Mouse (Mus musculus) heart, adult 8-10 months (tissue): ENCODE results near the gene Fam240b. TPM values are rescaled to one million over a fixed set of nuclear protein-coding genes. Genes with fewer than 3 reads are reported as not detected.
A peak's percentile ranks its signal among the peaks of the same experiment; 100 is the strongest.
"Not testable (repeated sequence)": the region's sequence is repeated elsewhere in the genome, so short reads cannot be mapped to it uniquely, and the experiment has no call there.

Experiments used
- DNase-seq: peaks from one replicate; pipeline ENCODE4 v3.0.0; 2022; ENCODE audit warnings: low spot score
- total RNA-seq, 4 experiments: library from RNA; stranded (reverse); gene quantifications; 2 replicates each; pipeline ENCODE4 v1.2.4; 2022

The Fam240b gene
- not detected for total RNA-seq

GRCm38 (mm10) chr13:64497692-64498091 is at the start of gene Fam240b:
Gene Fam240b (minus strand): TSS chr13:64497792.
- no peak for DNase-seq

DNA sequence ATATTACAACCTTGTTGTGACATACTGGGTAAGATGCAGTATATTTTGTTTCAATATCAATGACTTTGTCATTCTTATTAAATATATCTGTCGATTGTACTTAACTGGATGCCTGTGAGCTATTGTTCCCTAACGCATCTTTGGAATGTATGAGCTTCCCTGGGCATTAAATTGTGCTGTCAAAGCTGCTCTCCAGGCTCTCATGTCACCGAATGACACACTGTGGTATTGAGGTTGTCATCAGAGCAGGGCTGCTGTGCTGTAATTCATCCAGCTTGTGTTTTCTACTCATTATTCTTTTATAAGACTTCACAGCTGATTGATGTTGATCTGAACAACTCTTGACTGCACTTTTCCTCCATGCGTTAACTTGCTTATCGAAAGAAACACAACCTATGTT is 32.5 kb upstream of the Fam240b start:
- DNase-seq = no peak

DNA sequence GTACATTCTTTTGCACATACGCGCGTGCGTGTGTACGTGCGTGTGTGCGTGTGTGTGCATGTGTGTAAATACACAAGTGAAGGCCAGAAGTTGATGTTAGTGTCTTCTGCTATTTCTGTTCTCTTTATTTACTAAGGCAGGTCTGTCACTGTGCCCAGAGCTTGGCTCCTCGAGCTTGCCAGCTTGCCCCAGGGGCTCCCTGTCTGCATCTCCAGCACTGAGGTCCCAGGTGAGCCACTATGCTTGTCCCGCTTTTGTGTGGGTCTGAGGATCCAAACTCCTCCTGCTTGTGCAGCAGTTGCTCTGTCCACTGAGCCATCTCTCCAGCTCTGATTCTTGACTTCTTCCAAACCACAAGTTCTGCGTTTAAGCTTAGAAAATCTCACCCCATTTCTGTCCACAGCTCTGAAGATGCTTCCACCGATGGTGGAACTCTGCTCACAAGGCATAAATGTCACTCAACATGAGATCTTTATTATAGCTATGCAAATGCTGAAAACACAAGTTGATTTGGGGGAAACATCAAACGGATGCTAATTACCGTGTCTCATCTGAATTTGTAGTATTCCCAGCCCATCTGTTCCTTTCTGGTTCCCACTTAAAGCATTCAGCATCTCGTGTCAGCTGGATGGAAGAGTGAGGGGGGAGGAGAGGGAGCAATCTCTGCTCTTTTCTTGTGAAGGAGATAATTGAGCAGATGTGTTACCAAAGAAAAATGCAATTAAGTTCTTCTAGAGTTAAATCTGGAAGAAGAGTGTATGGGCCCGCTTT is 29.1 kb upstream of the Fam240b start:
- DNase-seq = no peak

DNA sequence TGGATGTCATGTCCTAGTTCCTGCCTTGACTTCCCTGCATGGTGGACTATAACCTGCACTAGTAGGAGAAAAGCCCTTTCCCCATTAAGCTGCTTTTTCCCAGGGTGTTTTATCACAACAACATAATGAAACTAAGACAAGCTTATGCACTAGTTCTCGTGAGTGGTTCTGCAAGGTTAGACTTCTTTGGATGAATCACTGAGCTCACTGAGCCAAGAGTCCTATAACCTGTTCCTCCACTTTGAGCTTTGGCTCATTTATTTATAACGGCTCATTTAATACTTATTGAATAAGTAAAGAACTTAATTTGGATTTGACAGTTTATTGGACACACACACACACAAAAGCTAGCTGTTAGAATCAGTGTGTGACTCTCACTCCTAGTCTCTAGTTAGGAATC is 16.7 kb upstream of the Fam240b start:
- no peak for DNase-seq

DNA sequence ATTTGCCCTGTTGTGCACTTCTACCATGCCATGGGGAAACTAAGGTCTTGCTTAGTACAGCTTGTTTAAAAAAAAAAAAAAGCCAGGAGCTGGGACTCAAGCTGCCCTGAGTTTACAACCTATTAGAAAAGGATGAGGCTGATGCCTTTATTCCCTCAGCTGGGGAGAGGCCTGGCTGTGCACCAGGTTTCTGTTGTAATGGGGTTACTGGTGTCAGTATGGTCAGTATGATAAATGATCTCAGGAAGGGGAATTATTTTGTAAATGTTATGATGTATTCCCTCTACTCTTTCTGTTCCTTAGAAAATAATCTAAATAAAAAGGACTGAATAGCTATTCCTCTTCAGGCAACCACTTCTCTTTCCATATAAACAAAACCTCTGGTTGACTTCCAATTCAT is 14.0 kb upstream of the Fam240b start:
- no peak for DNase-seq

DNA sequence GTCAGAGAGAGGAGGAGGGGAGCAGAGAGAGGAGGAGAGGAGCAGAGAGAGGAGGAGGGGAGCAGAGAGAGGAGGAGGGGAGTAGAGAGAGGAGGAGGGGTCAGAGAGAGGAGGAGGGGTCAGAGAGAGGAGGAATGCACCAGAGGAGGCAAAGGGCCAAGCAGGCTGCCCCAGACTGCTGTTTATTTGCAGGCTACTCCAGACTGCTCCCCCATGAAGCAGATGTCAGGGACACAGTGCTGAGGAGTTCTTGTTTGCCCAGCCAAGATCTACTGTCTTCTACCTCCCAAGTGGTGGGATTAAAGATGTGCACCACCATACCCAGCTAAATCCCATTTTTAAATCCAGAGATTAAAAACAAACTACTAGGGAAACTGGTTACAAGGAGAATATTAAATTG is 9.8 kb upstream of the Fam240b start:
- DNase-seq = no peak

- DNase-seq = no peak
These were observed 5.2 kb upstream of the Fam240b start for GRCm38 (mm10) chr13:64502833-64503232.

DNA sequence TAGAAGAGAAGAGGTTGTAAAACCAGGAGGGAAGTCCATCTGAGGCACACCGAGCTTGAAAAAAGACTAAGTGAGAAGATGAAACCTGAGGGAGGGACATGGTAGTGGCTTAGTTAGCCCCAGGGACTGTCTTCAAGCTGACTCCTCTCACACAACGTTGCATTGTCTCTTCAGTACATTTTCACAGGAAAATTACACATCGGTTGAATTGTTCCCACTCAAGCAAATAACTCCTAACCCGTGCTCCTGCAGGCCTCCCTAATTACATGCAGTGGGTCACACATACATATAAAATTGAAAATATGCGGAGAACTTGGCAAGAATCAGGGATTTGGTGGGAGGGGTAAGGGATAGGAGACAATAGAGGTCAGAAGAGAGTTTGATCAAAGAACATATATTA is 4.0 kb downstream of the Fam240b start:
- no peak for DNase-seq

GRCm38 (mm10) chr13:64489886-64490285 is 7.7 kb downstream of the Fam240b start:
- DNase-seq = no peak

DNA sequence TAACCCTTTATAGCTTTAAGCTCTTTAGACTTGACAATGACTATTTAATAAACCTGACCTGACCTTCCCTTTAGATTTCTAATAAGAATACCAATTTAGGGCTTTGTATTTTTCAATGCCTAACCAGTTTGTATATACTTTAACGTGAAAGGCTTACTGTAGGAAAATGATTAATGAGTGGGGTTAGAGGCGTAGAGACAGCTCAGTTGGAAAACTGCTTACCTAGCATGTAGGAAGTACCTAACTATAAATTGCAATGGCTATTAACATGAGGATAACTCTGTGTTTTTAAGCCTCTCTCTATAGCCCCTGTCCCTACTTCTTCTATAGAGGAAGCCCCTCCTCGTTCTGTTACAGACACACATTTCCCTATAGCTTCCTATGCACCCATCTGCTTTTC is 17.6 kb downstream of the Fam240b start:
- DNase-seq = no peak

DNA sequence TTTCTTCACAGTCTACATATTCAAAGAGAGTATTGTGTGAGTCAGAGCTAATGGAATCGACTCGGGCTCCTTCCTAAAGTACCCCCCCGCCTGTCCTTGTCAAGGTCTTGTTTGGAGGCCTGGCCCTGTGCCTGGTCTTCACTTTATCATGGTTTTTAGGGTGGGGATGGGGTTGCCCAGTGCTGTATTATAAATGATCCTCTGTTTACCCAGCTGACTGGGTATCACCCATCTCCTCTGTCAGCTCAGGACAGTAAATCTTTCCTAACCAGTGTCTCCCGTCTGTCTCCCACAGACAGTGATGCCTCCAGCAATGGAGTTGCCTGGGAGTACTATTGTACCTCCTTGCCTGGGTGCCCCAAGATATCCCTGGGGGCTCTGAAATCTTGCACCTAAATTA is 19.6 kb downstream of the Fam240b start:
- DNase-seq = no peak

- DNase-seq = peak; percentile 9
These were observed 29.7 kb downstream of the Fam240b start for GRCm38 (mm10) chr13:64467886-64468285.

- no peak for DNase-seq
These were observed 32.4 kb downstream of the Fam240b start for GRCm38 (mm10) chr13:64465166-64465565.

GRCm38 (mm10) chr13:64462581-64462980 is 35.0 kb downstream of the Fam240b start:
- DNase-seq = no peak

GRCm38 (mm10) chr13:64458181-64458580 is 39.4 kb downstream of the Fam240b start:
- DNase-seq = no peak

DNA sequence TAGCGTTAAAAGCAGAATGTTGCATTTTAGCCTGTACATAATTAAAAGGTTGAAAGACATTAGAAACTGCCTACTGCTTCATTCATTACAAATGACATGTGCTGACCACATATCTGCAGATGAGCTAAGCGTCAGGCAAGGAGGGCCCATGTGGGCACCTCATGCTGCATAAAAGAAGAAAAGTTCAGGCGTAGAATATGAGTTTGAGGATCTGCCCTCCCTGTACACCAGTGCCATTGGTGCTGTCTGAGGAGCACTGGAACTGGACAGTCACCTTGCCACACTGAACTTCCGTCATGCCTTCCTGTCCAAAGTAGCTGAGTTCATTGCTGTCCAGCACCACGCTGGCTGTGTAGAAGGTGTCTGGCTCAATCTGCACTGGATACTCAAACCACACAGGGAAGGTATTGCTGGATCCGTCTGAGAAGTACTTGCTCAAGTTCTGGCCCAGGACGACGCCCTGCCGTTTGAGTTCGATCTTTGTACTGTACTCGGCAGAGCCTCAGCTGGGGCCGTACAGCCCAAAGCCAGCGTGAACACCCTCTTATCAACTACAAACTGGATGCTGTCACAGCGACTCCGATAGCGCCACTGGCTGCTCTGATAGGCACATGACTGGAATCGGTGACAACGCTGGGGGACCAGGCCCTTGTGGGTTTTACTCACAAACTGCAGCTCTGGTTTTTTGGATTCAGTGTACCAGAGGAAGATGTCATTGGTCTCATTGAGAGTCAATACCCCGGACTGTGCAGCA is 40.2 kb downstream of the Fam240b start:
- not testable (repeated sequence) for DNase-seq

- no peak for DNase-seq
These were observed 47.4 kb downstream of the Fam240b start for GRCm38 (mm10) chr13:64450001-64450794.

DNA sequence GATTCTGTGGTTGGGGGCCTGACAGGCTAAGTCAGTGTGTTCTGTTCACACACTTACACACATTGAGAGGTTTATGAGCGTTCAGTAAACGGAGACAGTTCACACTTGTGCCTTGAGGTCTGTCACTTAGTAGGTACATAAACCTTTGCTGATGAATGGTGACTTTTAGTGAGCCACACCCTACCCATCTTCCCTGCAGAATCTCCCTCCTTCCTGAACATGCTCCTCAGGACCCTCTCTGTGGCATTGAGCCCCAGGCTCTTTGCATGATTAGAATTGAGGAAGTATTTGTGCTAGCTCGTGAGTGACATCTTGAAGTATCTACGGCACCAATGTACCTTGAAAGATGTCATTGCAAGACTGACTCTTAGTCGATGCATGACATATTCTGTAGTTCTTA is 48.9 kb downstream of the Fam240b start:
- no peak for DNase-seq

- no peak for DNase-seq
These were observed 49.6 kb downstream of the Fam240b start for GRCm38 (mm10) chr13:64447947-64448346.

DNA sequence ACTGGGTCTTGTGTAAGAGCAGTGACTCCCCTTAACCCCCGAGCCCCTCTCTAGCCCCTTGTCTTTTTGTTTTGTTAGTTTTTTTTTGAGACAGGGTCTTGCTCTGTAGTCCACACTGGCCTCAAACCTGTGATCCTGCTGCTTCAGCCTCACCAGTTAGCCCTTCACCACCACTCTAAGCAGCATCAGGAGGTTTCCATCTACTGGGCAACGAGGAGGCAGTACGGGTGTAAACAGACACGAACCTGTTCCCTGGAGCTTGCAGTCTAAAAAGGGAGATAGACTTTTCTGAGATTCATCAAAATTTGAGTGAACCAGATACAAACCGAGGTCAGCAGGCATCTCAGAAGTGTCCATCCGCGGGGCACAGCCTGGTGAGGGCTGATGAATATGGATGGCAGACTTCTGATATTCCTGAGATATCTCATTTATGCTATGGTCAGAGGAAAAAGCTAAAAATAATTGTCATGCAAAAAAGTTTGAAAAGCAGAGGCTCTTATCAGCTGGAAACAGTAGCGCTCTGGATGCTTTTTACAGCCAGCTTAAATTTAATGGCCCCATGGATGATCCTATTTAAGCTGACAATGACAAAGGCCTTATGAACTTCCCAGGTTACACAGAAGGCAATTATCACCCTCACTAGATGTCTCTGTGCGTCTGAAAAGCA is 52.2 kb downstream of the Fam240b start:
- DNase-seq = no peak

DNA sequence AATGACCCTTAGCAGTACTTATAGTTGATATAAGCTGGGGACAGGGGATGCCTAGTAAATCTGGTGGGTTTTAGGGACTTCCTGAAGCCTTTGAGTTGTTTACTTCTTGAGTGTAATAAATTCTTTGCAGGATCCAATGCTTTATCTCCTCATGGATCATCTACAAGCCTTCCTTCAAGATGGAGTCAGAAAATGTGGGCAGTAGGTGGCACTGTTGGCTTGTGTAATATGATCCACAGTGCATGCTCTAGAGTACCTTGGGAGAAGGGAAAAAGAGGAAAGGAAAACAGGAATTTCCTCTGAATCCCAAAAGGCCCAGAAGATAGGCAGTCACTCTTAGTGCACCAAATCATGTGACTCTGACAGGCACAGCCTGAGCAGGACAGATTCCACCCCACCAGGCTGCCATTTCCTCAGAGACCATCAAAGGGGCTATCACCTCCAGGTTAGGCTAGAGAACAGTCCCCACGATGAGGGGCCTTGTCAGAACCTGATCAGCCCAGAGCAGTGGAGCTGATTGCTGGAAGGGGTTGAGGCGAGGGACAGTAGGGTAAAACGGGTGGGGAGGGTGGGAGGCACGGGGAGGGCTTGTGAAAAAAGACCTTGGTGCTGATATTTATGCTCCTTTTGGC is 54.2 kb downstream of the Fam240b start:
- DNase-seq = no peak
